Mouse (Mus musculus): Measurements from ENCODE around the gene Endog.

- no peak for TF ChIP-seq CTCF (IDR thresholded peaks at IDR 0.05)
- no peak for TF ChIP-seq POLR2A (IDR thresholded peaks at IDR 0.05; ENCODE audit: insufficient read depth, low read depth, low read length)
- no peak for TF ChIP-seq EP300 (IDR thresholded peaks at IDR 0.05; ENCODE audit: insufficient read depth, low read depth, low read length)
These were observed 6.9 kb upstream of the Endog start for GRCm38 (mm10) chr2:30164340-30164932.
